Mouse (Mus musculus): ENCODE measurements around the gene Ap2a1. TPM values are rescaled to one million over a fixed set of nuclear protein-coding genes. Genes with fewer than 3 reads are reported as not detected.

The Ap2a1 gene
- 100 to 1,000 TPM; 327 to 331 TPM for total RNA-seq (2021)
- long read RNA-seq, experiment 1, transcript Ap2a1-203 (24 exons, 3,449 nt): major isoform, 340 of 535 reads
- long read RNA-seq, experiment 1, transcript Ap2a1-202 (23 exons, 3,301 nt): minor isoform, 74 of 535 reads
- long read RNA-seq, experiment 1, partial matches to known transcripts: 52 of 535 reads
- long read RNA-seq, experiment 1, other reads (novel, unspliced or antisense): 65 of 535 reads
- long read RNA-seq, experiment 2, transcript Ap2a1-202 (23 exons, 3,301 nt): minor isoform, 79 of 461 reads
- long read RNA-seq, experiment 2, transcript Ap2a1-203 (24 exons, 3,449 nt): major isoform, 258 of 461 reads
- long read RNA-seq, experiment 2, partial matches to known transcripts: 40 of 461 reads
- long read RNA-seq, experiment 2, other reads (novel, unspliced or antisense): 80 of 461 reads

GRCm38 (mm10) chr7:44929204-44930151 lies at the start of gene Ap2a1:
Gene Ap2a1 (minus strand): TSS chr7:44929496.
- intact Hi-C loops (cut with DNase I): loop anchor here (2.0 kb wide), 2 partner anchors 21 to 61 kb away; partner anchors contain the start of gene Ptov1
- peak; percentile 99 to 100 for DNase-seq (ENCODE audit: extremely low spot score in 1 of 2, low spot score in 2 of 2)
- Histone ChIP-seq H3K27ac (peak within 1 kb of the TSS; percentile 99), H3K4me3 (peak within 1 kb of the TSS; percentile 73)
- TF ChIP-seq CTCF (IDR thresholded peaks at IDR 0.05): peak; percentile 16

- H3K4me3 ChIP-seq: no peak overlapping the region
- intact Hi-C loops (cut with DNase I): no loop called here
- peak; percentile 15; the same call in 1 of the 2 replicates for TF ChIP-seq CTCF (IDR thresholded peaks at IDR 0.05)
Observed at GRCm38 (mm10) chr7:44978300-44978699, 49.0 kb upstream of the Ap2a1 start.

GRCm38 (mm10) chr7:44975117-44975419 lies 45.8 kb upstream of the Ap2a1 start:
- no peak for TF ChIP-seq CTCF (IDR thresholded peaks at IDR 0.05)
- intact Hi-C loops (cut with DNase I): no loop called here
- peak overlapping the region; percentile 84 for H3K4me3 ChIP-seq
- no peak for DNase-seq (ENCODE audit: extremely low spot score in 1 of 2, low spot score in 2 of 2)
- peak overlapping the region; percentile 54 for H3K27ac ChIP-seq

More at GRCm38 (mm10) chr7:44978300-44978699, 49.0 kb upstream of the Ap2a1 start:
- no peak overlapping the region for H3K27ac ChIP-seq
- DNase-seq (ENCODE audit: extremely low spot score in 1 of 2, low spot score in 2 of 2): no peak

GRCm38 (mm10) chr7:44974383-44975116 lies 45.3 kb upstream of the Ap2a1 start, which contains the start of gene Cpt1c:
Gene Cpt1c (minus strand): TSS chr7:44974851.
- intact Hi-C loops (cut with DNase I): no loop called here
- DNase-seq (ENCODE audit: extremely low spot score in 1 of 2, low spot score in 2 of 2): peak; percentile 87 to 88
- peak within 1 kb of the TSS; percentile 84 for H3K4me3 ChIP-seq
- H3K27ac ChIP-seq: peak within 1 kb of the TSS; percentile 97
- TF ChIP-seq CTCF (IDR thresholded peaks at IDR 0.05): no peak; the same call in 1 of the 2 replicates

GRCm38 (mm10) chr7:44973415-44974130 lies 44.3 kb upstream of the Ap2a1 start:
- Histone ChIP-seq H3K4me3 (peak overlapping the region; percentile 84), H3K27ac (peak overlapping the region; percentile 97)
- no peak for DNase-seq (ENCODE audit: extremely low spot score in 1 of 2, low spot score in 2 of 2)
- no peak for TF ChIP-seq CTCF (IDR thresholded peaks at IDR 0.05)
- intact Hi-C loops (cut with DNase I): no loop called here

GRCm38 (mm10) chr7:44971142-44971541 lies 41.8 kb upstream of the Ap2a1 start:
- no peak for DNase-seq (ENCODE audit: extremely low spot score in 1 of 2, low spot score in 2 of 2)
- H3K4me3 ChIP-seq: peak overlapping the region; percentile 49; the same call in 1 of the 2 replicates
- TF ChIP-seq CTCF (IDR thresholded peaks at IDR 0.05): no peak
- no peak overlapping the region; the same call in 1 of the 2 replicates for H3K27ac ChIP-seq
- intact Hi-C loops (cut with DNase I): no loop called here

- H3K4me3 ChIP-seq: peak overlapping the region; percentile 49
- peak overlapping the region; percentile 4; the same call in 1 of the 2 replicates for H3K27ac ChIP-seq
- peak; percentile 72 to 80 for DNase-seq (ENCODE audit: extremely low spot score in 1 of 2, low spot score in 2 of 2)
- no peak for TF ChIP-seq CTCF (IDR thresholded peaks at IDR 0.05)
- intact Hi-C loops (cut with DNase I): no loop called here
Observed at GRCm38 (mm10) chr7:44970231-44970691, 41.0 kb upstream of the Ap2a1 start.

GRCm38 (mm10) chr7:44966638-44967037 lies 37.3 kb upstream of the Ap2a1 start:
- Histone ChIP-seq H3K4me3 (no peak overlapping the region), H3K27ac (no peak overlapping the region)
- no peak for DNase-seq (ENCODE audit: extremely low spot score in 1 of 2, low spot score in 2 of 2)
- TF ChIP-seq CTCF (IDR thresholded peaks at IDR 0.05): no peak
- intact Hi-C loops (cut with DNase I): no loop called here

GRCm38 (mm10) chr7:44965975-44966374 lies 36.7 kb upstream of the Ap2a1 start:
- no peak overlapping the region for H3K4me3 ChIP-seq
- peak; percentile 27 for TF ChIP-seq CTCF (IDR thresholded peaks at IDR 0.05)
- intact Hi-C loops (cut with DNase I): no loop called here
- no peak for DNase-seq (ENCODE audit: extremely low spot score in 1 of 2, low spot score in 2 of 2)
- H3K27ac ChIP-seq: no peak overlapping the region

- intact Hi-C loops (cut with DNase I): no loop called here
- TF ChIP-seq CTCF (IDR thresholded peaks at IDR 0.05): no peak
- no peak for DNase-seq (ENCODE audit: extremely low spot score in 1 of 2, low spot score in 2 of 2)
- Histone ChIP-seq H3K27ac (no peak overlapping the region), H3K4me3 (no peak overlapping the region)
Observed at GRCm38 (mm10) chr7:44964990-44965389, 35.7 kb upstream of the Ap2a1 start.

Data from left cerebral cortex, adult 2 months (tissue).